Mouse (Mus musculus) CH12F3 (cell line): ENCODE results near the gene Kank1.
"Not testable (repeated sequence)": the region's sequence is repeated elsewhere in the genome, so short reads cannot be mapped to it uniquely, and the experiment has no call there.

Experiments
- in situ Hi-C: fragments of 300-500 bp; cut with MboI; formaldehyde crosslinking; loops from 2 replicates; pipeline ENCODE4 v1.14.3; 2020; ENCODE audit warnings: low sequenced_read_pairs

Gene Kank1

GRCm38 (mm10) chr19:25434345-25434744 lies 197.6 kb downstream of the Kank1 start:
- in situ Hi-C loops, result no loop called here

- in situ Hi-C loops, result no loop called here
Observed at GRCm38 (mm10) chr19:25434795-25435194, 198.0 kb downstream of the Kank1 start.

DNA sequence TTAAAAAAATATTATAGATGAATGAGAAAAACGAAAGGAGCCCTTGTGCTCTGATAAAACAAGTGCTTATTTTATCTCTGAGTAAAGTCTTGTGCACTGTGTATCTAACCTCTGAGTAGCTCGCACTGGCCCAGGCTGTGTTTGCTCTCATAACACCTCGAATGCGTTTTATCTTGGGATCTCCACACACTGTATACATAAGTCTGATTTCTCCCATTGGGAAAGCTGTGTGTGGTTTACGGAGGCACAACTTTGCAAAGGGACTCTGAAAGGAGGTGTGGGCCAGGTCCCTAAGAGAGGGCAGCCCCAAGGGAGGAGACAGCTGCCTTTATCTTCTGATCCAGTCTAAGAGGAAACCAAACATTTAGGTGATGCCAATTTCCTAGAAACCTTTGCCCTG lies 198.6 kb downstream of the Kank1 start:
- in situ Hi-C loops, result no loop called here

GRCm38 (mm10) chr19:25436175-25436574 lies 199.4 kb downstream of the Kank1 start:
- in situ Hi-C loops, result no loop called here

DNA sequence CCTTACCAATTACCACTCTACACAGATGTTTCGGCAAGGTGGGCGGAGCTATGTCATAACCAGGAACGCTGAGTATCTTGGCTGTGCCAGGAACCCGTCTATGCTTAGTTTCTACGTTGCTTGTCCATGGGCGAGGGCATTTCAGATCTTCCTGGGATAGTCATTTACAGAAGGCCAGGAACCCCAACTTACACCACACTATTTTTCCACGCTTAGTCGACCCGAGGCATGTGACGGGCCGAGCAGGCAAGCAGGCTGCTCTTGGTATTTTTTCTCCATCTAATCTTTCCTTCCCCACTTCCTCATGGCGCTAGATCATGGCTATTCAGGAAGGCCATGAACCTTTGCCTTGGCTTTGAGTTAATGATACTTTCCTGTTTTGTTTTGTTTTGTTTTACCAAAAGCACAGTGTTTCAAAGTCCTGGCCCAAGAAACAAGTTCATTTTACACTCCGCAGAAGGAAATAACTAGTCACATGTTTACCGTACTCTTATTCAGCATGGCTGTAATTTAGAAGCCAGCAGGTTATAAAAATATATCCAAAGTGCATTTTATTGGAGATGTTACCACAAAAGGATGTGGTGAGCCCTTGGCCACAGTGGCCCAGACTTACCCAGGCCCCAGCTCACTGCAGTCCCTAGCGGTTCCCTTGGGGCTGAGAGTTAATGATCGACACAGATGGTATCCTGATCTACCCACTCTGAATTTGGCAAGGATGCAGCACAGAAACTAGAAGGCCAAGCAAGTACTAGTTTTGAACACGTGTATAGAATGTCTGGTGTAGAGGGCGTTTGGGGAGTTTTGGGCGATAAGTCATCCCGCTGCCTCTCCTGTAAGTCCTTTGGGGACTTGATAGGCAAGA lies 200.2 kb downstream of the Kank1 start:
- in situ Hi-C loops, result no loop called here

DNA sequence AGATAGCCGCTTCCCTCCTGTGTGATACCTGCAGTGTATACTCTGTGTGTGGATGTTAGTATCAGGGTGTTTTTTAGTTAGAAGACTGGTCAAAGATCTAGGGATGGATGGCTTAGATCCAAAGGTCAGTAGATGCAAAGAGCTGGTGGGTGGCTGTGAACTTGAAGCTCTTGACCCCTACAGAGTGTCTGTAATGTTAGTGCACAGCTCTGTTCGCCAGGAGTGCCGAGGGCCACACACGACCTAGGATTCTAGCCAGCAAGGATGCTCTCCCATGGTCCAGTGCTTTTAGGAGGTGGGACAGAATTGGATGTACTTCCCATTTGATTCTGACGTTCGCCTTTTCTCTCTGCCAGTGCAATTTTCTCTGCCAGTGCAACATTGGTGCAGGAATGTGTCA lies 201.5 kb downstream of the Kank1 start:
- in situ Hi-C loops, result no loop called here

GRCm38 (mm10) chr19:25439807-25440206 lies 203.0 kb downstream of the Kank1 start:
- in situ Hi-C loops, result no loop called here

GRCm38 (mm10) chr19:25440736-25441135 lies 204.0 kb downstream of the Kank1 start:
- in situ Hi-C loops, result no loop called here

DNA sequence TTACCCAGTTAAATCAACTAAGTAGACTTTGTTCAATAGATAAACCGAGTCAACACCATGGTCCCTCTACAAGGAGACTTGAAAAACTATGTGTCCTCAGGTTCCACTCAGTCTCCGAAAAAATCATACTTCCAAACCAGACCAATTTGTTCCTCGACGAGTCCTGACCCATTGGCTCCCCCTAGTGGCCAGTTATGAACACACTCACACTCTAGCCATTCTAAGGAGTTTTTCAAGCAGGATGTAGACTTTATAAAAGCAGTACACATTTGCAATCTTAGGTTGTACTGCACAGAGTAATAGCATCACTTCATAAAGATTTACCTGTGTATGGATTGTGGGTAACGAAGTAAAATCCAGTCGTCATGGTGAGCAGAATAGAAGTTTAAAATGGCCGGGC lies 208.3 kb downstream of the Kank1 start:
- in situ Hi-C loops, result no loop called here

DNA sequence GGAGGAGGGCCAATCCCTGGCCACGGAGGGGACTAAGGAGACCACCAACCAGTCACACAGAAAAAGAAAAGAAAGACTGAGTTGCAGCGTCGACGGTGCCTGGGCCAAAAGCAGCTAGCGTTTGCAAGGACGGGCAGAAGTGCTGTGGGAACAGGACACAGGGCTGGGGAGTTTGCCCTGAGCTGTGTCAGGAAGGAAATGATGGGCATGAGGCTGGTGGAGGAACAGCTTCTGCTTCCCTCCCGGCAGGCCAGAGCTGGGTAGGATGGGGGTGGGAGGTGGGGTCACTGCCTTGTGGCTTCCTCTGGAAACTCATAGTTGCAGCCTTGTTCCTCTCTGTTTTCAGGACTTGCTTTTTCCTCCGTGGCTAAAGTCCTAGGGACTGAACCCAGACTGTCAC lies 209.1 kb downstream of the Kank1 start:
- in situ Hi-C loops, result no loop called here

DNA sequence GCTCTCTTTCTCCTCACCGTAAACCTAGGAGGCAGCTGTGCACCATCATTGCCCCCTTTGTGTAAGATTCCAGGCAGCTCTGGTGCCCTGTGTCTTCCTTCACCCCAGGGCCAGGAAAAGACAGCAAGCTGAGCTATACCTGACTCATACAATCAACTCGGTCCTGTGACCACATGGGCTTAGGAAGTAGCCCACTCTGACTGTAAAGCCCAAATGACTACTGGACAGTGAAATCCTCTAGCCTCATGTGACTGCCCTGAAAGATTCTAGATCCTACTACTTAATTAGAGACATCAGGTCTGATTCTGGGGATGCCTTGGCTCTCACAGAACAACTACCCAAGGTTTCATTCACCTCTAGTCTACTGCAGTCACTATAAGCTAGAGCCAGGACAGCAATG lies 209.9 kb downstream of the Kank1 start:
- in situ Hi-C loops, result no loop called here

GRCm38 (mm10) chr19:25447373-25447772 lies 210.6 kb downstream of the Kank1 start:
- in situ Hi-C loops, result no loop called here

- in situ Hi-C loops, result no loop called here
Observed at GRCm38 (mm10) chr19:25450869-25451629, 214.3 kb downstream of the Kank1 start.

DNA sequence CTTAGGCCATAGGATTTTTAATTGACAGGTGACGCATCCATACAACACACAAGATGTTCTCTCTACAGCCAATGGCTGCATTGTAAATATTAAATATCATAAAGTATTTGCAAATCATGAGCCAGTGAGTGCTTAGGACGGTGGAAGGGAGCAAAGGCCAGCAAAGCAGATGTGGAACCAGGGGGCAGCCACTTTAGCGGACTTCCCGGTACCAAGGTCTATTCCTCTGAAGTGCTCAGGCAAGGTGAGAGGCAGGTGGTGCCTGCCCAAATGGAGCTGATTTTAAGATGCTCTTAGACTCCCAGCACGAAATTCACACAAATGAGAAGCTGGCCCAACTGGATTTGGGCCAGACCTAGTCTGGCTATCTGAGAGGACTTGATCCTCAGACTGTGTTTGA lies 216.4 kb downstream of the Kank1 start:
- in situ Hi-C loops, result no loop called here

- in situ Hi-C loops, result no loop called here
Observed at GRCm38 (mm10) chr19:25460760-25461159, 224.0 kb downstream of the Kank1 start.

DNA sequence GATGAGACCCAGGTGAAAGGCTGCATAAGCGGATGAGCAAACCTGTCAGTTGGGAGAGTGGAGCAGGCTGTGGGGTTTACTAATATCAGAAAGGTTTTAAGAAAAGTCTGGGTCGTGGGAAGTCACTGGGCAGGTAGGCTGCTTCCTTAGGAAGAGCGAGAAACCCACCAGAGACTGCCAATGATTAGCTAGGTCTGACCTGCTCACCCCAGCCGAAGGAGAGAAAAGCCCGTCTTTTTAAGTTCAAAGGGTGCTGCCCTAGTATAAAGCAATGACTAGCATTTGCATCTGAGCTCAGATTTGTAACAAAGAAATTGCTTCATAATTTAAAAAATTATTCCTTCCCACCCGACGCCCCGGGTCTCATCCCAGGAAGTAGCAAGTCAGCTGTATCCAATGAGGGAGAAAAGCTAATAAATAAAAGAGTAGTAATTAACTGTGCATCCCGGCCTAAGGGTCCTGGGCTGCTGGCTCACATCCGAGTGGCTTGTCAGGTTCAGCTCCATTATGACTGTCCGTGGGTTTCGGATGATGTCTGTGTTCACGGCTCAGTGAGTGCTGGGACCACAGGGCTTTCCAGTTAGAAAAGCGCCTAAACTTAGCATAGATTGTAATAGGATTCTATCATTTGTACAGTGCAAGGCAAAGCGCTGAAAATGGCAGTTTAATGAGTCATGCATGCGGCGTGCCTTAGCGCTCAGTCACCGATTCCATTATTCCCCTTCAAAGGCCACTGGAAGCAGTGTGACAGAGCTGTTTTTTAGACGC lies 225.0 kb downstream of the Kank1 start:
- in situ Hi-C loops, result no loop called here

DNA sequence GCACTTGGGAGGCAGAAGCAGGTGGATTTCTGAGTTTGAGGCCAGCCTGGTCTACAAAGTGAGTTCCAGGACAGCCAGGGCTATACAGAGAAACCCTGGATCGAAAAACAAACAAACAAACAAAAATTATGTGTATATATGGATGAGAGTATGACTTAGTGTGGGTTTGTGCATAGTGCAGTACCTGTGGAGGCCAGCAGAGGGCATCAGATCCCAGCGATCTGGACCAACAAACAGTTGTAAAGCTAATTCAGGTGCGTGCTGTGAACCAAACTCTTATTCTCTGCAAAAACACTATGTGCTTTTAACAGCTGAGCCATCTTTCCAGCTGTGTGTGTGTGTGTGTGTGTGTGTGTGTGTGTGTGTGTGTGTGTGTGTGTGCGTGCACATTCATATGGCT lies 239.0 kb downstream of the Kank1 start:
- in situ Hi-C loops, result not testable (repeated sequence)

DNA sequence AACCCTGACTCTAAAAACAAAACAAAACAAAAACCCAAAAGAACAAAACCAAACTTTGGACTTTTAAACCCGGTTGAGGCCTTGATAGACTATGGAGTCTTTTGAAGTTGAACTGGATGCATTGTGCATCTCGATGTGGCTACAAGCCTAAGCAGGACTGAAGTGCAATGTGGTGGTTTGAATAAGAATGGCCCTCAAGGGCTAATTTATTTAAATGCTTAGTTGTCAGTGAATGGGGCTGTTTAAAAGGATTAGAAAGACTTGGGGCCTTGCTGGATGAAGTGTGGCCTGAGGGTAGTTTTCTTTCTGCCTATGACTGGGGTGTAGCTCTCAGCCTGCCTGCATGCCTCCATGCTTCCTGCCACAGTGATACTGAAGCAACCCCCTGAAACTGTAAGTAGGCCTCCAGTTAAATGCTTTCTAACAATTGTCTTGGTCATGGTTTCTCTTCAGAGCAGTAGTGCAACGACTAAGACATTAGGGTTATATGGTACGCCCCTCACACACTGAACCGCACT lies 242.4 kb downstream of the Kank1 start:
- in situ Hi-C loops, result no loop called here

GRCm38 (mm10) chr19:25480820-25481219 lies 244.0 kb downstream of the Kank1 start:
- in situ Hi-C loops, result no loop called here
